Mouse (Mus musculus) liver, embryonic 14.5 days (tissue): ENCODE data around the gene Hnrnpab. TPM values are rescaled to one million over a fixed set of nuclear protein-coding genes. Genes with fewer than 3 reads are reported as not detected.

Source experiments
- ATAC-seq: fragments of 200-750 bp; cut with Nextera tagmentation; 2 replicates; pipeline ENCODE4 v1.8.0; 2017; ENCODE audit warnings: moderate number of reproducible peaks, mild to moderate bottlenecking, moderate library complexity; ENCODE audit not compliant: insufficient read depth
- DNase-seq, 3 experiments: peaks; one replicate each; pipeline ENCODE4 v3.0.0-alpha.2; 2012 to 2013; ENCODE audit warnings: low read depth in 3 of 3, low spot score in 3 of 3
- H3K27ac ChIP-seq: fragments of 300-500 bp; sonication (generic); 2 replicates; pipeline ENCODE4 v1.5.1; 2014; ENCODE audit warnings: moderate library complexity, mild to moderate bottlenecking, control low read depth, inconsistent platforms
- H3K27me3 ChIP-seq: fragments of 300-500 bp; sonication (generic); 2 replicates; pipeline ENCODE4 v1.6.1; 2014; ENCODE audit warnings: mild to moderate bottlenecking, low read length, moderate library complexity; ENCODE audit not compliant: control insufficient read depth, insufficient read depth
- H3K36me3 ChIP-seq: fragments of 300-500 bp; sonication (generic); replicated peaks from 2 replicates; pipeline ENCODE4 v1.6.1; 2014; ENCODE audit warnings: low read depth; ENCODE audit not compliant: control insufficient read depth, insufficient read depth
- H3K4me1 ChIP-seq, 2 experiments: fragments of 200-500 bp in 1 of 2; fragments of 300-500 bp in 1 of 2; sonication (generic) in 1 of 2; replicated peaks; 2 replicates each; pipeline ENCODE4 v1.6.1; 2012 to 2014; ENCODE audit warnings: antibody characterized with exemption in 1 of 2, inconsistent platforms in 1 of 2, low read length in 1 of 2; ENCODE audit not compliant: control insufficient read depth in 2 of 2, insufficient read depth in 2 of 2
- H3K4me2 ChIP-seq: fragments of 300-500 bp; sonication (generic); 2 replicates; pipeline ENCODE4 v1.6.1; 2014; ENCODE audit warnings: low read depth, mild to moderate bottlenecking, control low read depth, moderate library complexity
- H3K4me3 ChIP-seq, 2 experiments: fragments of 200-500 bp in 1 of 2; fragments of 300-500 bp in 1 of 2; sonication (generic) in 1 of 2; 2 replicates each; pipeline ENCODE4 v1.5.1; 2012 to 2014; ENCODE audit warnings: low read depth in 2 of 2, low read length in 2 of 2, mild to moderate bottlenecking in 2 of 2, control low read depth in 1 of 2, inconsistent platforms in 1 of 2, moderate library complexity in 1 of 2; ENCODE audit not compliant: insufficient read depth in 1 of 2
- H3K9ac ChIP-seq: fragments of 300-500 bp; sonication (generic); replicated peaks from 2 replicates; pipeline ENCODE4 v1.6.1; 2014; ENCODE audit warnings: mild to moderate bottlenecking, control low read depth, moderate library complexity
- H3K9me3 ChIP-seq: fragments of 300-500 bp; sonication (generic); 2 replicates; pipeline ENCODE4 v1.6.1; 2016; ENCODE audit warnings: low read length, mixed read lengths; ENCODE audit not compliant: control insufficient read depth
- CTCF ChIP-seq: IDR thresholded peaks from 2 replicates; pipeline ENCODE4 v1.5.1; 2016; ENCODE audit warnings: antibody characterized with exemption, low read depth, control low read depth
- EP300 ChIP-seq: IDR thresholded peaks from 2 replicates; pipeline ENCODE4 v1.6.1; 2016; ENCODE audit warnings: antibody characterized with exemption, low read depth
- WGBS: fragments of 180-500 bp; shearing (Covaris S2); extraction: QIAGEN DNeasy Blood & Tissue Kit; methylation state at CpG from one replicate; pipeline ENCODE4 v1.1.7; 2014; ENCODE audit not compliant: insufficient replicate concordance; 5-methylcytosine and 5-hydroxymethylcytosine counted together
- polyA plus RNA-seq, 2 experiments: library from polyadenylated mRNA; depleted of rRNA in 1 of 2; stranded (reverse) in 1 of 2; unstranded in 1 of 2; fragments of >200 nt; fragmentation: Nextera tagmentation in 1 of 2; extraction: Ambion mirVana in 1 of 2; gene quantifications; 2 replicates each; pipeline versions ENCODE4 v1.2.1 to v1.2.3; 2012 to 2014

The Hnrnpab gene
- polyA plus RNA-seq, 2 experiments, result 220 to 260 TPM

GRCm38 (mm10) chr11:51591915-51592314 lies 14.7 kb downstream of the Hnrnpab start:
- 0 out of 4 replicates have a peak, but pooled peaks cover 0 to 3% of the 10 kb centered on the region in 2 experiments for H3K4me1 ChIP-seq
- ATAC-seq (no peak), DNase-seq (no peak)
- no peak overlapping the region for H3K4me2 ChIP-seq
- 81% methylated on average over 7 of the region's 7 CpGs for WGBS
- no peak overlapping the region for H3K27ac ChIP-seq
- no peak overlapping the region for H3K9ac ChIP-seq
- H3K36me3 ChIP-seq, result peaks cover 76% of the 10 kb centered on the region
- H3K27me3 ChIP-seq, result no peaks in the 10 kb centered on the region
- H3K9me3 ChIP-seq, result no peaks in the 10 kb centered on the region
- TF ChIP-seq EP300 (no peak), CTCF (no peak)
- H3K4me3 ChIP-seq, result no peak overlapping the region

- DNase-seq, result no peak
- Histone ChIP-seq H3K4me2 (no peak overlapping the region), H3K4me3 (no peak overlapping the region), H3K4me1 (peaks cover 1 to 8% of the 10 kb centered on the region in 2 experiments; a peak in 2 of 4 replicates), H3K27ac (no peak overlapping the region), H3K36me3 (peaks cover 75% of the 10 kb centered on the region), H3K9me3 (no peaks in the 10 kb centered on the region), H3K27me3 (no peaks in the 10 kb centered on the region), H3K9ac (no peak overlapping the region)
- TF ChIP-seq EP300 (no peak), CTCF (no peak)
- ATAC-seq, result no peak
- 71% methylated on average over 7 of the region's 7 CpGs for WGBS
These were observed 15.5 kb downstream of the Hnrnpab start for GRCm38 (mm10) chr11:51591168-51591567.

- Histone ChIP-seq H3K4me2 (no peak overlapping the region), H3K27ac (no peak overlapping the region), H3K9me3 (no peaks in the 10 kb centered on the region), H3K9ac (no peak overlapping the region), H3K4me3 (no peak overlapping the region), H3K36me3 (peaks cover 64% of the 10 kb centered on the region), H3K4me1 (peaks cover 12 to 17% of the 10 kb centered on the region in 2 experiments), H3K27me3 (no peaks in the 10 kb centered on the region)
- ATAC-seq (no peak), DNase-seq (no peak)
- no peak for TF ChIP-seq CTCF
- TF ChIP-seq EP300, result no peak
These were observed 16.6 kb downstream of the Hnrnpab start for GRCm38 (mm10) chr11:51590002-51590401.

GRCm38 (mm10) chr11:51588833-51589232 lies 17.8 kb downstream of the Hnrnpab start:
- ATAC-seq (no peak), DNase-seq (no peak)
- H3K4me1 ChIP-seq, result peaks cover 17 to 22% of the 10 kb centered on the region in 2 experiments
- H3K9me3 ChIP-seq, result no peaks in the 10 kb centered on the region
- no peak overlapping the region for H3K4me2 ChIP-seq
- H3K9ac ChIP-seq, result no peak overlapping the region
- H3K36me3 ChIP-seq, result peaks cover 57% of the 10 kb centered on the region
- no peaks in the 10 kb centered on the region for H3K27me3 ChIP-seq
- 86% methylated on average over 3 of the region's 3 CpGs for WGBS
- TF ChIP-seq CTCF (no peak), EP300 (no peak)
- no peak overlapping the region for H3K27ac ChIP-seq
- no peak overlapping the region for H3K4me3 ChIP-seq

- peaks cover 39% of the 10 kb centered on the region for H3K36me3 ChIP-seq
- no peak for TF ChIP-seq EP300
- no peak for TF ChIP-seq CTCF
- no peak overlapping the region for H3K27ac ChIP-seq
- ATAC-seq, result no peak
- no peak overlapping the region for H3K4me3 ChIP-seq
- H3K27me3 ChIP-seq, result no peaks in the 10 kb centered on the region
- H3K4me1 ChIP-seq, result peaks cover 18 to 27% of the 10 kb centered on the region in 2 experiments
- no peak overlapping the region; the same call in 1 of the 2 replicates for H3K4me2 ChIP-seq
- no peaks in the 10 kb centered on the region for H3K9me3 ChIP-seq
- H3K9ac ChIP-seq, result no peak overlapping the region
- no peak for DNase-seq
- 78% methylated on average over 1 of the region's 1 CpGs for WGBS
These were observed 19.6 kb downstream of the Hnrnpab start for GRCm38 (mm10) chr11:51587059-51587458.
